Mouse (Mus musculus) brain, adult 2 months (tissue): ENCODE measurements at regions not wholly inside any gene's neighbourhood (a gene's known extent, or its start where the extent isn't known, plus 50 kb on each side); places are given as distances from the start of the nearest gene placed in this dataset.

ENCODE experiments used
- DNase-seq: peaks from one replicate; pipeline ENCODE4 v3.0.0; 2011; ENCODE audit warnings: low read depth, low spot score

DNA sequence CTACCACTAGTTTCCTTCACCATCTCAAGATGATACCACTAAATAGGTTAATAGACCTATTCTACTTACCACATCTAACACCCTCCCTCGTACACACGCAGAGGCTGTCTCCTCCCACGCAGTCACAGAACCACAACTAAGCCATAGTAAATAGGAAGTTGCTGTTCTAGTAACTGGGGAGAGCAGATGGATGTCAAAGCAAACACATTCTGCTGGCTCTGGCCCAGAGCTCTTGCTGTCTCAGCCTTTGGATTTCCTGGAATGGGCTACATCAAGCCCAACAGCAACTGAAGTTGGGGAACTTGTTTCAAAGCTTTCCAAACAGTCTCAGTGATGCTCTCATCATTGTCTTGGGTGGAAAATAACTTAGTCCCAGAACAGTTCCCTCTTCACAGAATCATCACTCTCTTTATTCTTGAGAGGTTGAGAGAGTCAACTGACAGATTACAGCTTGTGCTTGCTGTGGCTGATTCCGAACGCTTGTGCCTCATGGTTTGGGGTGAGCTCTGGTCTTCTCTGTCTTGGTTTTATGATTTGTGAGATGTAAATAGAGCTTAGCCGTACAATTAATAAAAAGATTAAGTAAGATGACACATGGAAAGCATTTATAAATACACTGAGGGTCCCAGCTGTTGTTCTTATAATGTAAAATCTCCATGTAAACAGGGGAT, 538.5 kb upstream of the Klf4 start:
- peak; percentile 84 for DNase-seq

- DNase-seq: no peak
Measured at GRCm38 (mm10) chr4:56068859-56069258, 536.6 kb upstream of the Klf4 start.

- no peak for DNase-seq
Measured at GRCm38 (mm10) chr4:56064657-56065056, 532.4 kb upstream of the Klf4 start.

DNA sequence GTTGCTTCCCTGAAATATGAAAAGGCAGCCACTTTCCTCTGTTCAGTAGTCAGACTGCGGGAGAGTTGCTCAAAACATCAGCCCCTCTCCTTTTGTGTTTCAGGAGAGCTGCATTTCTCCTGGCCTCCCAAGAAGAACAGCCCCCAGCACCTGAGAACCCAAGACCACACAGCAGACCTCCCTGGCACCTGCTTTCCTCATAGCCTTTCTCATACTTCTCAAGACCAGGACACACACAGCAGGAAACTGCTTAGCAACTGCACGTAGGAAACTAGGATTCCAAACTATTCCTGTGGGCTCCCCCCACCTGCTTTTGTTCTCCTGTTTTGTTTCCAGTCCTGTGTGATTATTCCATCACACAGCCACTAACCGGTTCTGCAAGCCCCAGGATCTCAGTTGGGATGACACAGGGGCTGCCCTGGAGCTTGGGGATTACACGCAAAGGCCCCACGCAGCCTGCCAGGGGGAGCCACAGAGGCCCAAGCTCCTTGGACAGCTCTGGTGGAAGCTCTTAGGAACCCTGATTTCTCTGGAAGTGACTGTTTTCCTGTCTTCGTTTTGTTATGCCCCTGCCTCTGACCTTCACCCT, 519.6 kb upstream of the Klf4 start:
- no peak for DNase-seq

DNA sequence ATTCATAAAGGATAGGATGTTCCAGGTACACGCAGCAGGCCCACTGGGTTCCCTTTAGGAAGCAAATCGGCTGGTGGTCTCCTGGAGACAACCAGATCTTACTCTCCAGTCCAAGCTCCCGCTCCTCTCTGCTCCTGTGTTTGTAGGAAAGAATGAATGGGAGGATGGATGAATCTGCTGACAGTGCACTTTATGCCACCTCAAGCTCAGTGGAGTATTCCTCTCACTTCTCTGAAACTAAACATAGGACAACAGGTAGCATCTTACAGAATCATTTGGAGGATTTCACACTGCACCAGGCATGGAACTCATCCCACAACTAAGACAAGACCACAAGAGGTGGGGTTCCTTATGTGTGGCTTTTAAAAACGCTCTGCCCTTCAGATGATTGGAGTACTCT, 507.1 kb upstream of the Klf4 start:
- DNase-seq: no peak

DNA sequence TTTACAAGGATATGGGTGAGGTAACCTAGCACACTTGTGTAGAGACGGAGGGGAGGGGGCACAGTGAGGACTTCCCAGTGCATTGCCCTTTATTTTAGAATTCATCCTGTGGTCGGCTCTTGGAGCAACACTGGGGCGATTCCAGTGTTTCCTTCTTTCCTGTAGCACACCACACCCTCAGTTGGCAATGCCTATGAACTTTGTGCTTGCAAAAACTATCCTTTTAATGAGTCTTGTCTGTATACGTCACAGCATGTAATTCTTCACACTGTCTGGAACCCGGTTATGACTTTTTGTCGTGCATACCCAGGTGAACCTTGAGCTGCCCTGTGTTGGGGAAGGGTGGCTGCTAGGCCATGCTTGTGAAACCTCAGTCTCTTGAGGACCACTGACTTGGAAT, 504.1 kb upstream of the Klf4 start:
- DNase-seq: no peak

DNA sequence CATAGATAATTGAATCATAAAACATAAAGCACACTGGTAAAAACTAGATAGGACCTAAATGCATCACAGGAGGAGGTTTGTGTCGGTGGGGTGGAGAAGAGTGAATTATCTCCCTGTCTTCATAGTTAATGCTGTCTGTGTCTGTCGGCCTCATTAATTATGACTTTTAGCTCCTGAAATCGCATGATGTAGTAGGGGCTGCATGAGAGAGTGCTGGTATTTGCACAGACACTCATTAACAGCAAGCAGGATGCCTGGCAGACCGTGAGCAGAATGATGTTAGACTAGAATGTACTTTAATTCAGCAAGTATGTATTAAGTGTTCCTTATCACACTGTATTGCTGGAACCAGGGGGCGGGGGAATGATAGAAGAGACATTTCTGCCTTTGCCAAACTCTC, 503.3 kb upstream of the Klf4 start:
- no peak for DNase-seq

GRCm38 (mm10) chr4:56028441-56028840, 496.2 kb upstream of the Klf4 start:
- DNase-seq: no peak

DNA sequence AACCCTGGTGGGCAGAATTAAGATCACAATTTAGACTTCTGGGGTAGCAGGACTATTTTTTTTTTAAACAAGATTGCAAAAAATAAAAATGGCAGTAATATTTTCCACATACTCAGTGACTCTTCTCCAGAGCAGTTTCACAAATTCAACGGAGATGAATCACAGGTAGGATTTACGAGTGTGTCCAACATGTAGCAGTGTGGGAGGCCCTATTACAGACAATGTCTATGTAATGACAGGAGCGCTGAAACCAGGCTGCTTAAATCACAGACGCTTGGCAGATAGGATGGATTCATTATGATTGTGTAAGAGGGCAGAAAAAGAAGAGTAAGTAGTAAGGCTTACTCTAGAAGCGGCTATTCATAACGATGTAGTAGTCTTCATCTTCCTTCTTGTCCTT, 495.0 kb upstream of the Klf4 start:
- no peak for DNase-seq

- no peak for DNase-seq
Measured at GRCm38 (mm10) chr4:56024478-56024877, 492.2 kb upstream of the Klf4 start.

GRCm38 (mm10) chr4:56018212-56018611, 485.9 kb upstream of the Klf4 start:
- no peak for DNase-seq

- DNase-seq: peak; percentile 70
Measured at GRCm38 (mm10) chr4:56015481-56015880, 483.2 kb upstream of the Klf4 start.

DNA sequence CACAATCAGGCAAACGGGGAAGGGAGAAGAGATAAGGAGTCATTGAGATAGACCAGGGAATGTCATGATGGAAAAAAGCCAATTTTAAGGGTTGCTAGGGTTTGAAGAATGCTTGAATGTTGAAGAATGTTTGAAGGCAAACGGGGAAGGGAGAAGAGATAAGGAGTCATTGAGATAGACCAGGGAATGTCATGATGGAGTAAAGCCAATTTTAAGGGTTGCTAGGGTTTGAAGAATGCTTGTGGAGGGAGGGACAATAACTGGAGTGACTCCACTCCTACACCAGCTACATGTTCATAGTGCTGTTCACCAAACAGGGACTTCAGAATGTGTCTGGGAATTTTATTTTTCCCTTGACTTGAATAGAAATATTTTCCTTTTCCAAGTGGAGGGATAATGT, 476.0 kb upstream of the Klf4 start:
- no peak for DNase-seq

- DNase-seq: peak; percentile 8
Measured at GRCm38 (mm10) chr4:56004227-56004626, 472.0 kb upstream of the Klf4 start.

DNA sequence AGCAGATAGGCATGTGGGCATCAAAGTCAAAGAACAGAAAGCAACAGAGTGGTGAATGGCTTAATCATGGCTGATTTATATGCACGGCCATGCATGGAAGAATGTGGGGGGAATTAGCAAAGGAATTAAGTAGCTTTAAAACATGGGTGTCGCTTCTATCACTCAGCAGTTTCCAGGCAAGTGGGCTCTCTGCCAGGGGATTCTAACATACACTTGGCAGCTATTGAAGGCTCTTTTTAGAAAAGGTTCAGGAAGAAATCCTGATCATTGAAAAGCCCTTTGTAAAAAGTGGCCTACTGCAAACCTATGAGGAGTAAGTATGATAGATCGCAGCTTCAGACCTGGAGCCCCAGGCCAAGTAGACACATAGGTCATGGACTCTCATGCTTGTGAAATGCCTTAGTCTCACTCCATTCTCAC, 469.1 kb upstream of the Klf4 start:
- DNase-seq: peak; percentile 21

GRCm38 (mm10) chr4:55984026-55984425, 451.8 kb upstream of the Klf4 start:
- no peak for DNase-seq

DNA sequence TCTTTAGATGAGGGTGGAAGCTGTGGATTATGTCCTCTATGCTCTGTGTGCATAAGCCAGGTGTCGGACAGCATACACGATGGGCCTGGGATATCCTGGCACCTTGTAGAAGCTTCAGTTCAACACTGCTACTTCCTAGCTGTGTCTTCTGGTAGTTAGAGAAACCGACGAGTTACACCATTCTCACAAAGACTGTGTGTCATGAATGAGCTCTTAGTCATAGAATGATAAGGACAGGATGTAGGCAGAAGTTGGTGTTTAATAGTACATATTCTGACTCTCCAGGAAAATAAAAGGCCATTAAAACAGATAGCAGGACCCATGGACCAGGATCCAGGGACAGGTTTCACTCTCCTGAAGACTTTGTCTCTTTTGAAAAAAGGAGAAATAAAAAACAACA, 446.3 kb upstream of the Klf4 start:
- DNase-seq: no peak

GRCm38 (mm10) chr4:55976265-55976664, 444.0 kb upstream of the Klf4 start:
- no peak for DNase-seq

- DNase-seq: no peak
Measured at GRCm38 (mm10) chr4:55973706-55974105, 441.4 kb upstream of the Klf4 start.

DNA sequence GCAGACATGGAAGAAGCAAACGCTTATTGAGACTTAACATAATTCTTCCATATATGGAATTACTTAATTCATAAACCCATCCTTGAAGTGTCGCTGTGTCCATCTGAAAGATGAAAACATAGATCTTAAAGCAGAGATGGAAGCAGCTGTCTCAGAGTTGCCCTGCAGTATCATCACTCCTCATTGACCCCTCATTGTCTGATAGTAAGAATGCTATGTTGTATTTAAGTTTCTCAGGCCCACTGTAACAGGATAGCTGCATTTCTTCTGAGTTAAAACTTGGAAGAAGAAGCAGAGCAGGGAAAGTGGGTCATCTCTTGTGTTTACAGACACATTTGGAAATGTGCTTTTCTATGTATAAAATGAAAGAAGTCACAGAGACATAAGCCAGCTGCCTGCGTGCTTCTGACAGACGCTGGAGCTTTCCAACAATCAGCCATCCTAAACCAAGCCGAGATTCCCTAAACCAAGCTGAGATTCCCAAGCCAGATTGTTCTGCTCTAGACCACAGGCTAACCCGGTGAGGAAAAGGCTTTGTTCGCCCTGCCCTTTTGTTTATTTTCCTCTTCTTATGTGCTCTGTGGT, 440.1 kb upstream of the Klf4 start:
- peak; percentile 68 for DNase-seq

DNA sequence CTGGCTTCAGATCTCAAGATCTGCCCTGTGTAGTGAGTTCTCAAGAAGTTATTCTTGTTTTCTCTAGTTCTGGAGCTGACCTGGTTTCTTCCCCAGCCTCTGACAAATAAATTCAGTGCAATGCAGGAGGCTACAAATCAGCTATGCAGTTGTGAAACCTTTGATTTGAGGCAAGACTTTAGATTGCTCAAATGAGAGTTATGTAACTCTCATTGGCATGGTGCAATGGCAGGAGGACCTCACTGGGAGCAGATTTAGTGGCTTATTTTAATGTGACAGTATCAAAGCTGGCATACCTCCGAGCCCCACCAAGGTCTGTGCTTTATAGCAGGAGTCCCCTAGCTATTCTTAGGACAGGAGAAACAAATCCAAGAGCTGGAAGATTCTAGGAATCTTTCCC, 427.8 kb upstream of the Klf4 start:
- DNase-seq: no peak

- no peak for DNase-seq
Measured at GRCm38 (mm10) chr4:55953701-55954100, 421.4 kb upstream of the Klf4 start.

- no peak for DNase-seq
Measured at GRCm38 (mm10) chr4:55952220-55952619, 420.0 kb upstream of the Klf4 start.
